Mouse (Mus musculus): ENCODE data around the gene Dph6. TPM values are rescaled to one million over a fixed set of nuclear protein-coding genes. Genes with fewer than 3 reads are reported as not detected.
"Not testable (repeated sequence)": the region's sequence is repeated elsewhere in the genome, so short reads cannot be mapped to it uniquely, and the experiment has no call there.

Gene Dph6
- total and polyA plus RNA-seq, 3 experiments: 6.3 to 7.3 (median 6.9) TPM

DNA sequence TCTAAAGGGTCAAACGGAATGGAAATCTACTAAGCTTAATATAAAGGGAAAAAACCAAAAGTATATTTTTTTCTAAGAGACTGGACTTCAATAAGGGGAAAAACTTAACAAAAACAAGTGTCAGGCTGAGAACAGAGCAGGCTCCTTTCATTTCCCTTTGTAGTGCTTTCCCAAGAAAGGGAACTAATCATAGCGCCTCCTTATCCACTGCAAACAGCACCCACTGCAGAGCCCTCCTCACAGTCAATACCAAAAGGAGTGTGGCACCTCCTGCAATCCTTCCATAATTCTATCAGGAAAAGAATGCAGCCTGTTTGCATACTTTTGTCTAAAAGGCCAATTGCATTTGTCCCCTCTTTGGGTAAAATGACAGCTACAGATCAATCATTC lies 32.2 kb downstream of the Dph6 start:
- no peak overlapping the region for H3K9ac ChIP-seq (ENCODE audit: low read depth, low read length)
- H3K4me3 ChIP-seq: peak overlapping the region; percentile 22; the same call in 1 of the 2 replicates
- DNase-seq: no peak
- no peaks in the 10 kb centered on the region for H3K36me3 ChIP-seq (ENCODE audit: control insufficient read depth, insufficient read depth, low read length)
- H3K79me2 ChIP-seq (replicated peaks; ENCODE audit: control insufficient read depth, insufficient read depth, low read length): no peaks in the 10 kb centered on the region
- intact Hi-C loops (cut with DNase I): no loop called here
- no peaks in the 10 kb centered on the region; the same call in 1 of the 2 replicates for H3K4me1 ChIP-seq (ENCODE audit: control insufficient read depth, insufficient read depth, low read length)
- TF ChIP-seq POLR2A (IDR thresholded peaks at IDR 0.05; ENCODE audit: insufficient read depth, low read depth, low read length) (no peak), CTCF (IDR thresholded peaks at IDR 0.05) (no peak), EP300 (IDR thresholded peaks at IDR 0.05; ENCODE audit: insufficient read depth, low read depth, low read length) (no peak)
- H3K27ac ChIP-seq: no peak overlapping the region
- no peaks in the 10 kb centered on the region for H3K27me3 ChIP-seq (ENCODE audit: control insufficient read depth, insufficient read depth, low read length)
- WGBS: 26% methylated on average over 2 of the region's 2 CpGs

DNA sequence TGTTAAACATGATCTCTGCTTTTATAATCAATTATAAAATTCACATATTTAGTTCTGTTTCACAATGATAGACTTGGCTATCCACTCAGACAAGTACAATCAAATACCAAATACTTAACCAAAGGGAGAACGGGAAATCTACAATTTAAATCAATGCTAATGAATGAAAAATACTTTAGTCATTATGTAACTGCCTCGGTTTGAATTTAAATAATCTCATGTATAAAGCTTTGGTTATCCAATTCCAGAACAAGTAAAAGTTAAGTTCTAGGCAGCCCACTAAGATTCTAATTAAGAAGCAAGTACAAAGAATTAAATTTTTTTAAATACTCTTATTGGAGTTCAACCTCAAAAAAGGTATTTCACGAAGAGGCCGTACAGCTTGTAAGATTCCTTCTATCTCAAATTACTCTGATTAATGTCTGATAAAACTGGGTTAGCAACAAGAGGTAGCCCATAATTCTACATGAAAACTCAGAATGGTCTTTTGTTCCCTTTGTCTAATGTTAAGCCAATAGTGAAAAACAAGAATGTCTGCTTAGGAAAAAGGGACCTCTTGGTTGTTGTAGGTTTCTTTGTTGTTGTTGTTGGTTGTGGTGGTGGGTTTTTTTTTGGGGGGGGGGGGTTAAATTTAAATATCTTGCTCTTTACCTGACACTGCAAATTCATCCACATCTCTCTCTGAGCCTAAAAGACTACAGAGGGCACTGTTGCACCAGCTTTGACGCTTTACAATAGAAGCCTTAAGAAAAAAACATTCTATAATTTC lies 32.8 kb downstream of the Dph6 start:
- H3K27me3 ChIP-seq (ENCODE audit: control insufficient read depth, insufficient read depth, low read length): no peaks in the 10 kb centered on the region
- WGBS: 61% methylated on average over 5 of the region's 5 CpGs
- H3K27ac ChIP-seq: no peak overlapping the region
- peak overlapping the region; percentile 22; the same call in 1 of the 2 replicates for H3K4me3 ChIP-seq
- DNase-seq: no peak
- no peak overlapping the region for H3K9ac ChIP-seq (ENCODE audit: low read depth, low read length)
- H3K4me1 ChIP-seq (ENCODE audit: control insufficient read depth, insufficient read depth, low read length): no peaks in the 10 kb centered on the region; the same call in 1 of the 2 replicates
- H3K79me2 ChIP-seq (replicated peaks; ENCODE audit: control insufficient read depth, insufficient read depth, low read length): no peaks in the 10 kb centered on the region
- no peaks in the 10 kb centered on the region for H3K36me3 ChIP-seq (ENCODE audit: control insufficient read depth, insufficient read depth, low read length)
- intact Hi-C loops (cut with DNase I): no loop called here
- TF ChIP-seq EP300 (IDR thresholded peaks at IDR 0.05; ENCODE audit: insufficient read depth, low read depth, low read length) (no peak), CTCF (IDR thresholded peaks at IDR 0.05) (peak; percentile 66)

DNA sequence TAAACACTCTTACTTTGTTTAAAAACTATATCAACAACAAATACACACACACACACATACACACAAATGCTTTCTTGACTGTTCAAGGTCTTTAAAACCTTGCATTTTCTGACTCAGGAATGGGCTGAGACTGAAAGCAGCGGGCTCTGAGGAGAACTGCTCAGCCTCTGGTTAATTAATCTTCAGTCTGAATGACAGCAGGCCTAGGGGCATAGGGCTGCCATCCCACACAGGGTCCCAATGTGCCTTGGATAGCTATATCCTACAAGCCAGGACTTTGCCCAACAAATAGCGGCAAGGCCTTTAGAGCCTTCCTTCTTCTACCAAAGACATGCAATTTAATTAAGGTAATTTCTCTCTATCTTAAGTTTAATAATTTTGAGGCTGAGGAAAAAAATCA lies 43.2 kb downstream of the Dph6 start:
- Histone ChIP-seq H3K79me2 (replicated peaks; ENCODE audit: control insufficient read depth, insufficient read depth, low read length) (no peaks in the 10 kb centered on the region), H3K4me3 (no peak overlapping the region), H3K4me1 (ENCODE audit: control insufficient read depth, insufficient read depth, low read length) (no peaks in the 10 kb centered on the region), H3K27me3 (ENCODE audit: control insufficient read depth, insufficient read depth, low read length) (no peaks in the 10 kb centered on the region), H3K9ac (ENCODE audit: low read depth, low read length) (no peak overlapping the region), H3K27ac (no peak overlapping the region), H3K36me3 (ENCODE audit: control insufficient read depth, insufficient read depth, low read length) (no peaks in the 10 kb centered on the region)
- TF ChIP-seq EP300 (IDR thresholded peaks at IDR 0.05; ENCODE audit: insufficient read depth, low read depth, low read length) (no peak), CTCF (IDR thresholded peaks at IDR 0.05) (no peak), POLR2A (IDR thresholded peaks at IDR 0.05; ENCODE audit: insufficient read depth, low read depth, low read length) (no peak)
- intact Hi-C loops (cut with DNase I): no loop called here
- 96% methylated on average over 2 of the region's 2 CpGs for WGBS
- DNase-seq: no peak

DNA sequence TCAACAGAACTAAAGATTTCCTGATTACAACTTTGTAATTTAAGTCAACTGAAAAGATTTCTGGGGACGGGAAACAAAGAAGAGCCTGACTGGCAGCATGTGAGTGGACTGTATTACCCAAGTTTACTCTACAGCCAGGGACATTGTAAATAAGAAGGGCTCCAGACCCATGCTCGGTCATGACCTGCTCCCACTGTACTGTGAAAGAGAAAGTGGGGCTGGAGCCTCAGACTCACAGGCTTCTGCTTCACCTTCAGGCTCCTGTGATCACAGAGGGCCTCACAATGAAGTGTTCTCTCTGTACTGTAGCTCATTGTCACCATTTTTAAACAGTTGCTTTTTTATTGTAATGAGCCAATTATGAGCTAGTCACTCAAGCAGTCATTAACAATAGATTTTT lies 44.7 kb downstream of the Dph6 start:
- Histone ChIP-seq H3K79me2 (replicated peaks; ENCODE audit: control insufficient read depth, insufficient read depth, low read length) (no peaks in the 10 kb centered on the region), H3K27ac (no peak overlapping the region), H3K4me3 (no peak overlapping the region), H3K27me3 (ENCODE audit: control insufficient read depth, insufficient read depth, low read length) (no peaks in the 10 kb centered on the region), H3K4me1 (ENCODE audit: control insufficient read depth, insufficient read depth, low read length) (no peaks in the 10 kb centered on the region), H3K9ac (ENCODE audit: low read depth, low read length) (no peak overlapping the region), H3K36me3 (ENCODE audit: control insufficient read depth, insufficient read depth, low read length) (no peaks in the 10 kb centered on the region)
- TF ChIP-seq CTCF (IDR thresholded peaks at IDR 0.05): no peak
- TF ChIP-seq EP300 (IDR thresholded peaks at IDR 0.05; ENCODE audit: insufficient read depth, low read depth, low read length): no peak
- no peak for TF ChIP-seq POLR2A (IDR thresholded peaks at IDR 0.05; ENCODE audit: insufficient read depth, low read depth, low read length)
- WGBS: 64% methylated on average over 2 of the region's 2 CpGs
- no peak for DNase-seq
- intact Hi-C loops (cut with DNase I): no loop called here

DNA sequence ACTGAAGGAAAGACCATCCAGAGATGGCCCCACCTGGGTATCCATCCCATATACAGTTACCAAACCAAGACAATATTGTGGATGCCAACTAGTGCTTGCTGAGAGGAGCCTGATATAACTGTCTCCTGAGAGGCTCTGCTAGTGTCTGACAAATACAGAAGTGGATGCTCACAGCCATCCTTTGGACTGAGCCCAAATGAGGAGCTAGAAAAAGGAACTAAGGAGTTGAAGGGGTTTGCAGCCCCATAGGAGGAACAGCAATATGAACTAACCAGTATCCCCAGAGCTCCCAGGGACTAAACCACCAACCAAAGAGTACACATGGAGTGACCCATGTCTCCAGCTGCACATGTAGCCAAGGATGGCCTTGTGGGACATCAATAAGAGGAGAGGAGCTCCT lies 49.6 kb downstream of the Dph6 start:
- intact Hi-C loops (cut with DNase I): not testable (repeated sequence)

DNA sequence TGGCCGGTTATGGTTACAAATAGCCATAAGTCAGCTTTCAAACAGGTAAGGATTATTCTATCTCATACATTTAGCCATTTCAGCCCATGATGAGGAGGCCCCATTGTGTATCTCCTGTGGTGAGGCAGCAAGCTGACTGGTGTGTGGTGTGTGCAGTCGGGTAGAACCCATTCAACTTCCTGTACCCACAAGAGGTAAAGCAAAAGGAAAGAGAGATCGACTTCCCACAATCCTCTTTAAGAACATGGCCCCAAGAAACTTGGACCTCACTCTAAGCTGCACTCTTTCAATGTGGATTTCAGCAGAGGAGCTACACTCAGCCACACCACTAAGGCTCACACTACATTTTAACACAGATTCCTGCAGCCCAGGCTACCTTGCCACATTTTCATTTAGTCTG lies 53.6 kb downstream of the Dph6 start:
- 92% methylated on average over 3 of the region's 3 CpGs for WGBS
- Histone ChIP-seq H3K27ac (no peak overlapping the region), H3K9ac (ENCODE audit: low read depth, low read length) (no peak overlapping the region), H3K4me1 (ENCODE audit: control insufficient read depth, insufficient read depth, low read length) (no peaks in the 10 kb centered on the region), H3K4me3 (no peak overlapping the region), H3K79me2 (replicated peaks; ENCODE audit: control insufficient read depth, insufficient read depth, low read length) (no peaks in the 10 kb centered on the region), H3K27me3 (ENCODE audit: control insufficient read depth, insufficient read depth, low read length) (no peaks in the 10 kb centered on the region), H3K36me3 (ENCODE audit: control insufficient read depth, insufficient read depth, low read length) (no peaks in the 10 kb centered on the region)
- no peak for DNase-seq
- intact Hi-C loops (cut with DNase I): no loop called here
- TF ChIP-seq POLR2A (IDR thresholded peaks at IDR 0.05; ENCODE audit: insufficient read depth, low read depth, low read length): no peak

More for the DNA sequence above, 49.6 kb downstream of the Dph6 start:
- not testable (repeated sequence) for H3K27me3 ChIP-seq (ENCODE audit: control insufficient read depth, insufficient read depth, low read length); H3K4me1 ChIP-seq (ENCODE audit: control insufficient read depth, insufficient read depth, low read length); H3K9ac ChIP-seq (ENCODE audit: low read depth, low read length); H3K36me3 ChIP-seq (ENCODE audit: control insufficient read depth, insufficient read depth, low read length); DNase-seq; H3K27ac ChIP-seq; H3K79me2 ChIP-seq (replicated peaks; ENCODE audit: control insufficient read depth, insufficient read depth, low read length); H3K4me3 ChIP-seq

All from heart, adult 2 months (tissue).